Mouse (Mus musculus): Measurements from ENCODE around the gene Ranbp3.

GRCm38 (mm10) chr17:56683546-56684140 is 10.5 kb downstream of the Ranbp3 start:
- TF ChIP-seq CTCF (IDR thresholded peaks at IDR 0.05; ENCODE audit: low read depth, low read length) = no peak
- no peak for TF ChIP-seq POLR2AphosphoS5 (IDR thresholded peaks at IDR 0.05; ENCODE audit: insufficient replicate concordance, low read depth, low read length)
- TF ChIP-seq GATA1 (IDR thresholded peaks at IDR 0.05; ENCODE audit: borderline replicate concordance, low read length) = no peak
- no peak for TF ChIP-seq TAL1 (conservative IDR thresholded peaks at IDR 0.05; ENCODE audit: low read depth, low read length)

Data from G1E (cell line).